Mouse (Mus musculus) ES-CJ7 (cell line): Measurements from ENCODE around the gene Abca8b.
"Not testable (repeated sequence)": the region's sequence is repeated elsewhere in the genome, so short reads cannot be mapped to it uniquely, and the experiment has no call there.

Experiments used
- DNase-seq: peaks from one replicate; pipeline ENCODE4 v3.0.0; 2011; ENCODE audit warnings: low read depth, low spot score

Gene Abca8b

GRCm38 (mm10) chr11:109995624-109996023 is at the start of gene Abca8b:
TSS of gene Abca8b (minus strand) at chr11:109995845.
- peak; percentile 91 for DNase-seq

GRCm38 (mm10) chr11:110037795-110038194 is 42.1 kb upstream of the Abca8b start:
- DNase-seq, result no peak

GRCm38 (mm10) chr11:110028913-110029695 is 33.5 kb upstream of the Abca8b start:
- DNase-seq, result no peak

- no peak for DNase-seq
These were observed 15.3 kb upstream of the Abca8b start for GRCm38 (mm10) chr11:110010836-110011546.

- no peak for DNase-seq
These were observed 632 bp downstream of the Abca8b start for GRCm38 (mm10) chr11:109995013-109995412.

GRCm38 (mm10) chr11:109994014-109994413 is 1.6 kb downstream of the Abca8b start:
- no peak for DNase-seq

GRCm38 (mm10) chr11:109991270-109991669 is 4.4 kb downstream of the Abca8b start:
- no peak for DNase-seq

GRCm38 (mm10) chr11:109990256-109990655 is 5.4 kb downstream of the Abca8b start:
- no peak for DNase-seq

- no peak for DNase-seq
These were observed 7.5 kb downstream of the Abca8b start for GRCm38 (mm10) chr11:109988164-109988563.

- not testable (repeated sequence) for DNase-seq
These were observed 8.1 kb downstream of the Abca8b start for GRCm38 (mm10) chr11:109987460-109988072.

- no peak for DNase-seq
These were observed 13.8 kb downstream of the Abca8b start for GRCm38 (mm10) chr11:109981872-109982271.

- no peak for DNase-seq
These were observed 25.1 kb downstream of the Abca8b start for GRCm38 (mm10) chr11:109970521-109970920.

GRCm38 (mm10) chr11:109961495-109962492 is 33.9 kb downstream of the Abca8b start:
- DNase-seq, result no peak

GRCm38 (mm10) chr11:109955185-109955584 is 40.5 kb downstream of the Abca8b start:
- DNase-seq, result peak; percentile 40

- DNase-seq, result no peak
These were observed 58.7 kb downstream of the Abca8b start for GRCm38 (mm10) chr11:109936915-109937314.

GRCm38 (mm10) chr11:109933207-109933606 is 62.4 kb downstream of the Abca8b start:
- not testable (repeated sequence) for DNase-seq

- no peak for DNase-seq
These were observed 67.2 kb downstream of the Abca8b start for GRCm38 (mm10) chr11:109928489-109928888.

- DNase-seq, result no peak
These were observed 68.6 kb downstream of the Abca8b start for GRCm38 (mm10) chr11:109926718-109927680.

GRCm38 (mm10) chr11:109922236-109922635 is 73.4 kb downstream of the Abca8b start:
- no peak for DNase-seq

- no peak for DNase-seq
These were observed 76.2 kb downstream of the Abca8b start for GRCm38 (mm10) chr11:109919480-109919879.
